Mouse (Mus musculus) neural tube, embryonic 15.5 days (tissue): ENCODE data around the gene Efhc1. TPM values are rescaled to one million over a fixed set of nuclear protein-coding genes. Genes with fewer than 3 reads are reported as not detected.

ENCODE experiments used
- ATAC-seq: fragments of 200-750 bp; cut with Nextera tagmentation; 2 replicates; pipeline ENCODE4 v1.8.0; 2017; ENCODE audit warnings: mild to moderate bottlenecking, moderate TSS enrichment, moderate library complexity; ENCODE audit not compliant: low FRiP score
- H3K27ac ChIP-seq: fragments of 300-500 bp; sonication (generic); replicated peaks from 2 replicates; pipeline ENCODE4 v1.5.1; 2015; ENCODE audit warnings: mild to moderate bottlenecking, inconsistent platforms
- H3K27me3 ChIP-seq: fragments of 300-500 bp; sonication (generic); replicated peaks from 2 replicates; pipeline ENCODE4 v1.6.1; 2015; ENCODE audit warnings: inconsistent platforms
- H3K36me3 ChIP-seq: fragments of 300-500 bp; sonication (generic); 2 replicates; pipeline ENCODE4 v1.6.1; 2015; ENCODE audit warnings: inconsistent platforms
- H3K4me1 ChIP-seq: fragments of 300-500 bp; sonication (generic); 2 replicates; pipeline ENCODE4 v1.6.1; 2015; ENCODE audit warnings: inconsistent platforms
- H3K4me2 ChIP-seq: fragments of 300-500 bp; sonication (generic); 2 replicates; pipeline ENCODE4 v1.6.1; 2015; ENCODE audit warnings: inconsistent platforms, mild to moderate bottlenecking, moderate library complexity
- H3K4me3 ChIP-seq: fragments of 300-500 bp; sonication (generic); replicated peaks from 2 replicates; pipeline ENCODE4 v1.5.1; 2015; ENCODE audit warnings: mild to moderate bottlenecking, inconsistent platforms
- H3K9ac ChIP-seq: fragments of 300-500 bp; sonication (generic); replicated peaks from 2 replicates; pipeline ENCODE4 v1.6.1; 2015; ENCODE audit warnings: mild to moderate bottlenecking, inconsistent platforms
- H3K9me3 ChIP-seq: fragments of 300-500 bp; sonication (generic); replicated peaks from 2 replicates; pipeline ENCODE4 v1.6.1; 2016; ENCODE audit warnings: inconsistent platforms
- WGBS: fragments of 180-500 bp; shearing (Covaris S2); methylation state at CpG from one replicate; pipeline ENCODE4 v1.1.7; 2015; ENCODE audit warnings: mixed read lengths; 5-methylcytosine and 5-hydroxymethylcytosine counted together
- polyA plus RNA-seq: library from polyadenylated mRNA; unstranded; fragments of >200 nt; fragmentation: Nextera tagmentation; extraction: Ambion mirVana; gene quantifications from 2 replicates; pipeline ENCODE4 v1.2.1, GENCODE M21; 2015

Gene Efhc1
- 1.3 and 1.9 TPM in 2 replicates for polyA plus RNA-seq

- WGBS = under 1% methylated on average over 21 of the region's 23 CpGs
- H3K9me3 ChIP-seq = no peaks in the 10 kb centered on the region
- H3K27me3 ChIP-seq = no peaks in the 10 kb centered on the region
- H3K36me3 ChIP-seq = no peaks in the 10 kb centered on the region
- peak within 1 kb of the TSS; percentile 56 for H3K9ac ChIP-seq
- peak within 1 kb of the TSS; percentile 70 for H3K4me2 ChIP-seq
- ATAC-seq = peak; percentile 98
- peaks cover 13% of the 10 kb centered on the region for H3K4me1 ChIP-seq
- H3K27ac ChIP-seq = peak within 1 kb of the TSS; percentile 82
- H3K4me3 ChIP-seq = peak within 1 kb of the TSS; percentile 51
Observed at GRCm38 (mm10) chr1:20951300-20951763, at the start of gene Efhc1. Gene Efhc1, plus strand, starts transcription at chr1:20951626.

- 32% methylated on average over 8 of the region's 8 CpGs for WGBS
Observed at GRCm38 (mm10) chr1:20905501-20906127, 45.8 kb upstream of the Efhc1 start.

DNA sequence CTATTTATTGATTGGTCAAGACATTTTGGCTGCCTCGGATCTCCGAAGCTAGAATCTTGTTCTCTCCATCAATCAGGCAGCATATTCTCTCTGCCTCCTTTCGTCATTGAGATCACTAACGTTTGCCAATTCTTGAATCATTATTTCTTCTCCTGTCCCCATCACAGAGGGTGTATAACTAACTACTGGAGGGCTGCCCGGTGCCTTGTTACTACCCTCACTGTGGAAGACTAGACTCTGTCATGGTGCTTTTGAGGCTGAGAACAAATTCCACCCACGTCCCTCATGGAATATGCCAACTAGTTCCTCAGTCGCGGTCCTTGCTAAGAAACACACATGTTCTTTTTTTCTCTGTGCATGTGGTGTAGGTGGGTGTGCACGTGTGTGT, 45.3 kb upstream of the Efhc1 start:
- Histone ChIP-seq H3K27me3 (no peaks in the 10 kb centered on the region), H3K4me3 (no peak overlapping the region), H3K4me1 (no peaks in the 10 kb centered on the region), H3K36me3 (no peaks in the 10 kb centered on the region), H3K9ac (no peak overlapping the region), H3K9me3 (no peaks in the 10 kb centered on the region), H3K4me2 (no peak overlapping the region), H3K27ac (peak overlapping the region; percentile 72)
- 61% methylated on average over 9 of the region's 9 CpGs for WGBS
- peak; percentile 70 for ATAC-seq

More at GRCm38 (mm10) chr1:20905501-20906127, 45.8 kb upstream of the Efhc1 start:
- no peak overlapping the region for H3K9ac ChIP-seq
- no peaks in the 10 kb centered on the region for H3K36me3 ChIP-seq
- no peaks in the 10 kb centered on the region for H3K27me3 ChIP-seq
- peak; percentile 85 for ATAC-seq
- H3K4me2 ChIP-seq = no peak overlapping the region
- H3K4me1 ChIP-seq = 0 out of 2 replicates have a peak, but pooled peaks cover 4% of the 10 kb centered on the region
- no peaks in the 10 kb centered on the region for H3K9me3 ChIP-seq
- H3K27ac ChIP-seq = peak overlapping the region; percentile 72
- no peak overlapping the region for H3K4me3 ChIP-seq

- 36% methylated on average over 4 of the region's 4 CpGs for WGBS
Observed at GRCm38 (mm10) chr1:20908541-20908940, 42.9 kb upstream of the Efhc1 start.

GRCm38 (mm10) chr1:20912115-20912514, 39.3 kb upstream of the Efhc1 start:
- no peak overlapping the region for H3K9ac ChIP-seq
- H3K4me1 ChIP-seq = peaks cover 7% of the 10 kb centered on the region; the same call in 1 of the 2 replicates
- H3K4me3 ChIP-seq = no peak overlapping the region
- H3K27me3 ChIP-seq = no peaks in the 10 kb centered on the region
- H3K27ac ChIP-seq = peak overlapping the region; percentile 46; the same call in 1 of the 2 replicates
- 12% methylated on average over 2 of the region's 2 CpGs for WGBS
- no peak for ATAC-seq
- H3K4me2 ChIP-seq = no peak overlapping the region; the same call in 1 of the 2 replicates
- H3K36me3 ChIP-seq = no peaks in the 10 kb centered on the region
- H3K9me3 ChIP-seq = no peaks in the 10 kb centered on the region

More at GRCm38 (mm10) chr1:20908541-20908940, 42.9 kb upstream of the Efhc1 start:
- Histone ChIP-seq H3K4me3 (no peak overlapping the region), H3K36me3 (no peaks in the 10 kb centered on the region), H3K27me3 (no peaks in the 10 kb centered on the region), H3K4me1 (peaks cover 7% of the 10 kb centered on the region; the same call in 1 of the 2 replicates), H3K9ac (no peak overlapping the region), H3K27ac (peak overlapping the region; percentile 52), H3K9me3 (no peaks in the 10 kb centered on the region), H3K4me2 (no peak overlapping the region)
- no peak for ATAC-seq

DNA sequence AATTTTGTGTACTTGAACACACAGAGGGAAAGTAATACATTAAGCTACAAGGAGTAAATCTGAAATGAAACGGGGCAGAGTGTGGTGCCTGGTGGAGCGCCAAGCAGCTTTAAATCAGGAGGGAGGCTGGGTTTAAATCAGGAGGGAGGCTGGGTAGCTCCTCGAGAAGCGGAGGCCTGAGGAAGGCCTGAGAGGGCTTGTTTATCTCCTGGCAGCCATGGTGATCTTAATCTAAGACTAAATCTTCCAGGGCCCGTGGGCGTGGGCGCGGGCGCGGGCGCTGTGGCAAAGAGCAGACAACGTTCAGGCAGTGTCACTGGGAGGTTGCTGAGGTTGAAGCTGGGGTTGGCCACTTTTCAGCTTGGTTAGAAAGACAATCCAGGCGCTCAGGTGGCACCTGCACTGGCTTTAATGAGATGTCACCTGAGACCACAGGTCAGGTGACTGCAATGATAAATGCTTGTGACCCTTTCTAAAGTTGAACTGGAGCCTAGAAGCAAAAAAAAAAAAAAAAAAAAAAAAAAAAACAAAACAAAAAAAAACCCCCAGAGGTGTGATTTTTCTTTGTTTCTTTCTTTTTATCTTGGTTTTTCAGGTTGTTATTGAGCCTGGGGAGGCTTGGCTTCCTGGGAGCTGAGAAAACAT, 38.8 kb upstream of the Efhc1 start:
- H3K27ac ChIP-seq = peak overlapping the region; percentile 46; the same call in 1 of the 2 replicates
- no peaks in the 10 kb centered on the region for H3K27me3 ChIP-seq
- no peak overlapping the region for H3K4me3 ChIP-seq
- no peak overlapping the region for H3K9ac ChIP-seq
- no peaks in the 10 kb centered on the region for H3K36me3 ChIP-seq
- no peaks in the 10 kb centered on the region for H3K9me3 ChIP-seq
- H3K4me2 ChIP-seq = no peak overlapping the region; the same call in 1 of the 2 replicates
- WGBS = 52% methylated on average over 13 of the region's 13 CpGs
- peak; percentile 33; the same call in 1 of the 2 replicates for ATAC-seq
- H3K4me1 ChIP-seq = peaks cover 7% of the 10 kb centered on the region; the same call in 1 of the 2 replicates

- Histone ChIP-seq H3K4me3 (no peak overlapping the region), H3K9ac (no peak overlapping the region), H3K4me2 (no peak overlapping the region), H3K4me1 (peaks cover 12% of the 10 kb centered on the region), H3K27ac (no peak overlapping the region), H3K27me3 (no peaks in the 10 kb centered on the region), H3K36me3 (no peaks in the 10 kb centered on the region), H3K9me3 (no peaks in the 10 kb centered on the region)
- 98% methylated on average over 3 of the region's 3 CpGs for WGBS
- no peak for ATAC-seq
Observed at GRCm38 (mm10) chr1:20914769-20915168, 36.7 kb upstream of the Efhc1 start.

DNA sequence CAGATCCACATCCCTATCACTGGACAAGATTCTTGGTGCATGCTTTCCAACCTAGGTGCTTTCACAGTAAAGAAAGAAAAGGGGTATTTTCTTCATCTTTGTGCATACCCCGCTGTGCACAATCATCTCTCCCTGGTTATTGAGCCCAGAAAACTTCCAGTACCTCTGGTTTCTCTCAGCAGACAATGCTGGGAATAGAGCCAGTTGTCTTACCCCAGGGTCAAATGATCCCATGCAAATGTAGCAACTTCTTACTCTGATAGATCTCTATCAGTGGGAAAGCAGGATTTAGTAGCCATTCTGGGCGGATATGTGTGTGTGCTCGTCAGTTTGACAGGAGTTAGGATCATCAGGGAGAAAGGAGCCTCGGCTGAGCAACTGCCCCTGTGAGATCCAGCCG, 35.8 kb upstream of the Efhc1 start:
- H3K4me3 ChIP-seq = no peak overlapping the region
- H3K9me3 ChIP-seq = no peaks in the 10 kb centered on the region
- 77% methylated on average over 5 of the region's 5 CpGs for WGBS
- H3K36me3 ChIP-seq = no peaks in the 10 kb centered on the region
- peaks cover 13% of the 10 kb centered on the region for H3K4me1 ChIP-seq
- no peak overlapping the region for H3K9ac ChIP-seq
- no peak for ATAC-seq
- H3K4me2 ChIP-seq = no peak overlapping the region
- no peak overlapping the region for H3K27ac ChIP-seq
- H3K27me3 ChIP-seq = no peaks in the 10 kb centered on the region

- no peaks in the 10 kb centered on the region for H3K27me3 ChIP-seq
- no peaks in the 10 kb centered on the region for H3K9me3 ChIP-seq
- H3K4me1 ChIP-seq = peaks cover 8% of the 10 kb centered on the region
- no peak overlapping the region for H3K4me2 ChIP-seq
- no peaks in the 10 kb centered on the region for H3K36me3 ChIP-seq
- no peak overlapping the region for H3K4me3 ChIP-seq
- ATAC-seq = no peak
- H3K27ac ChIP-seq = no peak overlapping the region
- 85% methylated on average over 6 of the region's 6 CpGs for WGBS
- no peak overlapping the region for H3K9ac ChIP-seq
Observed at GRCm38 (mm10) chr1:20917496-20918050, 33.9 kb upstream of the Efhc1 start.

GRCm38 (mm10) chr1:20919728-20920127, 31.7 kb upstream of the Efhc1 start:
- WGBS = 69% methylated on average over 2 of the region's 2 CpGs
- no peak overlapping the region for H3K27ac ChIP-seq

DNA sequence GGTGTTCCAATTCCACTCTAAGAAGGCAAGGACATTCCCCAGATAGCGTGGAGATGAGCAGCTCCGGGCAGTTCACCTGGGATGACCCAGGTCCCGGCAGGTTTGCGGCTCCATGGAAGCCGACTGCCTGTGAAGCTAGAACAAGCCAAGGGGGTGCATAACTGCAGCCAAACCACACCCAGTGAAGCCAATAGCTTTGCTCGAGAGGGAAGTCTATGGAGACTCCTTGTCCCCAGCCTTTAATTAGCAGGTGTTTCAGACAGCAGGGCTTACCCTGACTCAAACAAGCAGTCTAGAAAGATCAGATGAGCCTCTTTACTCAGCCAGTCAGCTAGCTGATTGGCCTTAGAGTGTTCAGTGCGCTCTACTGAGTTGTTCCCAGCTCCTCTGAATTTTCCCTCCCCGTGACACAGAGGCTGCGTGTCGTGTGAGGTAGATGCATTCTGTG, 30.3 kb upstream of the Efhc1 start:
- Histone ChIP-seq H3K27me3 (no peaks in the 10 kb centered on the region), H3K9me3 (no peaks in the 10 kb centered on the region), H3K4me1 (peaks cover 18% of the 10 kb centered on the region), H3K27ac (no peak overlapping the region), H3K36me3 (no peaks in the 10 kb centered on the region), H3K4me2 (no peak overlapping the region), H3K4me3 (no peak overlapping the region), H3K9ac (no peak overlapping the region)
- 86% methylated on average over 10 of the region's 10 CpGs for WGBS
- ATAC-seq = no peak

More at GRCm38 (mm10) chr1:20919728-20920127, 31.7 kb upstream of the Efhc1 start:
- Histone ChIP-seq H3K9me3 (no peaks in the 10 kb centered on the region), H3K4me2 (no peak overlapping the region), H3K9ac (no peak overlapping the region), H3K27me3 (no peaks in the 10 kb centered on the region), H3K36me3 (no peaks in the 10 kb centered on the region), H3K4me1 (peaks cover 18% of the 10 kb centered on the region), H3K4me3 (no peak overlapping the region)
- no peak for ATAC-seq
